Mouse (Mus musculus) neural tube, embryonic 15.5 days (tissue): ENCODE measurements around the gene Irf8. TPM values are rescaled to one million over a fixed set of nuclear protein-coding genes. Genes with fewer than 3 reads are reported as not detected.
"Not testable (repeated sequence)": the region's sequence is repeated elsewhere in the genome, so short reads cannot be mapped to it uniquely, and the experiment has no call there.

Experiments
- ATAC-seq: fragments of 200-750 bp; cut with Nextera tagmentation; 2 replicates; pipeline ENCODE4 v1.8.0; 2017; ENCODE audit warnings: mild to moderate bottlenecking, moderate TSS enrichment, moderate library complexity; ENCODE audit not compliant: low FRiP score
- H3K27ac ChIP-seq: fragments of 300-500 bp; sonication (generic); replicated peaks from 2 replicates; pipeline ENCODE4 v1.5.1; 2015; ENCODE audit warnings: mild to moderate bottlenecking, inconsistent platforms
- H3K27me3 ChIP-seq: fragments of 300-500 bp; sonication (generic); replicated peaks from 2 replicates; pipeline ENCODE4 v1.6.1; 2015; ENCODE audit warnings: inconsistent platforms
- H3K36me3 ChIP-seq: fragments of 300-500 bp; sonication (generic); 2 replicates; pipeline ENCODE4 v1.6.1; 2015; ENCODE audit warnings: inconsistent platforms
- H3K4me1 ChIP-seq: fragments of 300-500 bp; sonication (generic); 2 replicates; pipeline ENCODE4 v1.6.1; 2015; ENCODE audit warnings: inconsistent platforms
- H3K4me2 ChIP-seq: fragments of 300-500 bp; sonication (generic); 2 replicates; pipeline ENCODE4 v1.6.1; 2015; ENCODE audit warnings: inconsistent platforms, mild to moderate bottlenecking, moderate library complexity
- H3K4me3 ChIP-seq: fragments of 300-500 bp; sonication (generic); replicated peaks from 2 replicates; pipeline ENCODE4 v1.5.1; 2015; ENCODE audit warnings: mild to moderate bottlenecking, inconsistent platforms
- H3K9ac ChIP-seq: fragments of 300-500 bp; sonication (generic); replicated peaks from 2 replicates; pipeline ENCODE4 v1.6.1; 2015; ENCODE audit warnings: mild to moderate bottlenecking, inconsistent platforms
- H3K9me3 ChIP-seq: fragments of 300-500 bp; sonication (generic); replicated peaks from 2 replicates; pipeline ENCODE4 v1.6.1; 2016; ENCODE audit warnings: inconsistent platforms
- WGBS: fragments of 180-500 bp; shearing (Covaris S2); methylation state at CpG from one replicate; pipeline ENCODE4 v1.1.7; 2015; ENCODE audit warnings: mixed read lengths; 5-methylcytosine and 5-hydroxymethylcytosine counted together
- polyA plus RNA-seq: library from polyadenylated mRNA; unstranded; fragments of >200 nt; fragmentation: Nextera tagmentation; extraction: Ambion mirVana; gene quantifications from 2 replicates; pipeline ENCODE4 v1.2.1, GENCODE M21; 2015

Gene Irf8
- polyA plus RNA-seq, 1 experiment from 2014 or later, result 4.9 TPM

DNA sequence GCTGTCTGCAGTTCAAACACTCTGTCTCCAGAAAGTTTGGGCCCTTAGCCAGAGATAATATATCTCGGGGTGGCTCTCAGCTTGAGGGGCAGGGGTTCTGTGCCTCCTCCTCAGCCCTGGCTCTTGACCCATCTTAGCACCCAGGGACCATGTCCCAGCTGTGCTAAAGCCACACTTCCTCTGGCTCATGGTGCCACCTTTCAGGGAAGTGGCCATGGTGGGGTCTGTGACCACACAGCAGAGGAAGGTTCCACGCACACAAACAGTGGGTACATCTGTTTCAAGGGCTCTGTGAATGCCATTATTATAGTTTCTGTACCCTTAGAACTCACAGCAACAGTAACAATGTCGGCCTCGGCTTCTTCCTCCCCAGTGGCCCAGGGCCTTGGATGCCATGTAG lies 47.6 kb downstream of the Irf8 start:
- no peak overlapping the region for H3K4me3 ChIP-seq
- no peak for ATAC-seq
- H3K9me3 ChIP-seq, result no peaks in the 10 kb centered on the region
- no peak overlapping the region for H3K4me2 ChIP-seq
- 89% methylated on average over 4 of the region's 4 CpGs for WGBS
- no peak overlapping the region for H3K27ac ChIP-seq
- H3K27me3 ChIP-seq, result no peaks in the 10 kb centered on the region
- no peaks in the 10 kb centered on the region for H3K36me3 ChIP-seq
- H3K4me1 ChIP-seq, result no peaks in the 10 kb centered on the region
- H3K9ac ChIP-seq, result no peak overlapping the region

DNA sequence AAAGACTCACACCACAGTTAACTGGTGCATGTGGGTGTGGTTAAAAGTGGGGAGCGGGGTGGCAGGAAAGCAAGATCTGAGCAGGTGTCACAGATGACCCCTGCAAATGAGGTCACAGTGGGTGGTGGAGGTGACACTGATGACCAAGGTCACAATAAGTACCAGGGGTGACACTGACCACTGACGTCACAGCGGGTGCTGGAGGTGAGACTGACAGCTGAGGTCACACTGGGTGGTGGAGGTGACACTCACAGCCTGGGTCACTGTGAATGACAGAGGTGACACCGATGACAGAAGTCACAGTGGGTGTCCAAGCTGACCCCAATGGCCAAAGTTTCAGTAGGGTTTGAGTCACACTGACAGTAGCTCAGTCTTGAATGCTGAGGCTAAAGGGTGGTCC lies 50.6 kb downstream of the Irf8 start:
- WGBS, result 94% methylated on average over 4 of the region's 4 CpGs
- no peak for ATAC-seq
- H3K4me2 ChIP-seq, result no peak overlapping the region

DNA sequence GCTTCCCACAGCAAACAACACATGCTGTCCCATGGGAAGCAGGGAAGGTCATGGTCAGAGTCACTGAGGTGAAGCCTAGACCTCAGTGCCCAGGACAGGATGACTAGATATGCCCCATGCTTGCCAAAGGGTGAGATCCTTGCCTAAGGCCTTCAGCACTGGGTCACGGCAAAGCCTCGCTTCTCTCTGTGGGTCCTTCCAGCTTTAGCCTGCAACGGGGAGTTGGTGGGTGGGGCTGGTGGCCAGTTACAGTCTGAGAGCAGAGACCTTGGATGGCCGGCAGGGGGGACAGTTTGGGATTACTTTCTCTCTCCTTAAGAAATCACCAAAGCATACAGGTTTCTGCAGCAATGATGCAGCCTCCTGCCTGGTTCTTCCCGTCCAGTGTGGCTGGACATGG lies 51.5 kb downstream of the Irf8 start:
- no peaks in the 10 kb centered on the region for H3K36me3 ChIP-seq
- ATAC-seq, result no peak
- H3K4me2 ChIP-seq, result no peak overlapping the region
- no peak overlapping the region for H3K4me3 ChIP-seq
- WGBS, result 49% methylated on average over 5 of the region's 5 CpGs
- H3K9ac ChIP-seq, result no peak overlapping the region
- no peaks in the 10 kb centered on the region for H3K27me3 ChIP-seq
- H3K9me3 ChIP-seq, result no peaks in the 10 kb centered on the region
- no peaks in the 10 kb centered on the region for H3K4me1 ChIP-seq
- no peak overlapping the region for H3K27ac ChIP-seq

More for the DNA sequence above, 50.6 kb downstream of the Irf8 start:
- no peaks in the 10 kb centered on the region for H3K9me3 ChIP-seq
- H3K27me3 ChIP-seq, result no peaks in the 10 kb centered on the region
- no peaks in the 10 kb centered on the region for H3K4me1 ChIP-seq
- H3K36me3 ChIP-seq, result no peaks in the 10 kb centered on the region
- no peak overlapping the region for H3K27ac ChIP-seq
- no peak overlapping the region for H3K4me3 ChIP-seq
- no peak overlapping the region for H3K9ac ChIP-seq

DNA sequence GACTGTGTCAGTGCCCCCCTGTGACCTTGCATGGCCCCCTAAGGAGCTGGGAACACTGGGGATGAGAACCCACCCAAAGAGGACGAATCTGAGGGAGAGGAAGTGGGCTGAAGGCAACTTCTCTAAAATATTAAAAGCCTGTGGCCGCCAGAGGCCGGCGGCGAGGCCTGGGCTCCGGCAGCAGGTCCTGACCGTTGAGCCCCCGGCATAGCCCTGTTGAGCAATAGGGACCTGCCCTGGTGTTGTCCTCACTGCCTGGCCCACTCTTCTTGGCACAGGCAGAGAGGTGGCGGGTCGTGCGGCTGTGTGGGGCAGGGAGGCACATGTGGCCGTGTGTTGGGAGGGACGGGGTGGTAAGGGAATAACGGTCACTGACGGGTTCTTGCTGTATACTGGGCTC lies 56.6 kb downstream of the Irf8 start:
- no peaks in the 10 kb centered on the region for H3K27me3 ChIP-seq
- WGBS, result 84% methylated on average over 15 of the region's 15 CpGs
- no peak overlapping the region for H3K4me3 ChIP-seq
- H3K36me3 ChIP-seq, result no peaks in the 10 kb centered on the region
- no peaks in the 10 kb centered on the region for H3K4me1 ChIP-seq
- H3K4me2 ChIP-seq, result no peak overlapping the region
- no peaks in the 10 kb centered on the region for H3K9me3 ChIP-seq
- H3K27ac ChIP-seq, result no peak overlapping the region
- H3K9ac ChIP-seq, result no peak overlapping the region
- no peak for ATAC-seq

DNA sequence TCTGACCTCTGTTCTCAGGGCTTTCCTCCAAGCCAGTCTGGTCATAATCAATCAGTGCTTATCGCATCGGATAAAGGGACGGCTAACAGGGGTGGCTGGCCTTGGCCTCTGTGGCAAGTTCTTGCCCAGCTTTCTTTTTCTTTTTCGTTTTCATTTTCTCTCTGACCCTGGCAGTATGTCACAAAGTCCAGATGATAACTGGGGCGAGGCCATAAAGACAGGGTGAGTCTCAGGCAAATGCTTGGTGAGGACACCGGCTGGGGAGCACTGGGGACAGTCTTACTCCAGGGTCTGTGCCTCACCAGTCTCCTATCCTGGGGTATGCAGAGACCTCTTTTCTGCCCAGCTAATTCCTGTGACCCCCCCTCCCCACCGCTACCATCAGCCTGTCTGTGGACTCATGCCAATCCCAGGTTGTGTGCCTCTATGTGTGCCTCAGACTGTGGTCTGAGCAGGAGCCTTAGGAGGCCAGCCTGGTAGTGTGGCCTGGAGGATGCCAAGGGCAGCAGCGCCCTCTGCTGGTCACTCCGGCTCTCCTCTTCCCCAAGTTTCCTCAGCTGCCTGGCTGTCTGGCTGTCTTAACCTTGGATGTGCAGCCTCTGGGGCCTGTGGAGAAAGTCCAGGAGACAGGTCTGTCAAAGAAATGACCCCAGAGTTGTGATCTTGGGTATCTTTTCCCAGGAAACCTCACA lies 59.9 kb downstream of the Irf8 start:
- Histone ChIP-seq H3K27me3 (peaks cover 5% of the 10 kb centered on the region), H3K4me1 (peaks cover 6% of the 10 kb centered on the region), H3K36me3 (no peaks in the 10 kb centered on the region), H3K4me2 (no peak overlapping the region), H3K27ac (no peak overlapping the region), H3K9me3 (no peaks in the 10 kb centered on the region), H3K4me3 (no peak overlapping the region), H3K9ac (no peak overlapping the region)
- 53% methylated on average over 9 of the region's 9 CpGs for WGBS
- ATAC-seq, result peak; percentile 76

DNA sequence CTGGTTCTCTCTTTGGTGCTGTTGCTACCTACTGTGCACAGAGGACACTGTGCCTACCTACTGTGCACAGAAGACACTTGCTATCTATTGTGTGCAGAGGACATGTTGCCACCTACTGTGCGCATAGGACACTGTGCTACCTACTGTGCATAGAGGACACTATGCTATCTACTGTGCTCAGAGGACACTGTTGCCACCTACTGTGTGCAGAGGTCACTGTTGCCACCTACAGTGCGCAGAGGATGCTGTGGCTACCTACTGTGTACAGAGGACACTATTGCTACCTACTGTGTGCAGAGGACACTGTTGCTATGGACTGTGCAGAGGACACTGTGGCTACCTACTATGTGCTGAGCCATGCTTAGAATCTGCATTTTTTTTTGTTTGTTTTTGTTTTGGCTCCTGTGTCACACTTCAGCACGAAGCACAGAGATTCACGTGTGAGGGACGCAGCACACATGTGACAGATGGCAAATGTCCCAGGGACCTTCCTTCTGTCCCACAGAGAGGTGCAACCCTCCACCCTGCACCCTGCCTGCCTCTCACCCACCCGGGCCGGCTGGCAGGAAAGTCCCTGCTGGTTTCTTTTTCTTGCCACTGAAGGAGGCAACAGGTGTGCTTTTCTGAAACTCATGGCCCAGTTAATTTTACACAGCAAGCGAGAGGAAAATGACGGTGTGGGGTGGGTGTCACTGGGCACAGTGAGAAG lies 61.0 kb downstream of the Irf8 start:
- H3K4me1 ChIP-seq, result peaks cover 6% of the 10 kb centered on the region
- WGBS, result 85% methylated on average over 9 of the region's 9 CpGs
- no peak overlapping the region for H3K9ac ChIP-seq
- no peak overlapping the region for H3K4me2 ChIP-seq
- ATAC-seq, result no peak
- H3K9me3 ChIP-seq, result no peaks in the 10 kb centered on the region
- H3K27me3 ChIP-seq, result peaks cover 16% of the 10 kb centered on the region
- H3K4me3 ChIP-seq, result no peak overlapping the region
- H3K27ac ChIP-seq, result no peak overlapping the region
- no peaks in the 10 kb centered on the region for H3K36me3 ChIP-seq

DNA sequence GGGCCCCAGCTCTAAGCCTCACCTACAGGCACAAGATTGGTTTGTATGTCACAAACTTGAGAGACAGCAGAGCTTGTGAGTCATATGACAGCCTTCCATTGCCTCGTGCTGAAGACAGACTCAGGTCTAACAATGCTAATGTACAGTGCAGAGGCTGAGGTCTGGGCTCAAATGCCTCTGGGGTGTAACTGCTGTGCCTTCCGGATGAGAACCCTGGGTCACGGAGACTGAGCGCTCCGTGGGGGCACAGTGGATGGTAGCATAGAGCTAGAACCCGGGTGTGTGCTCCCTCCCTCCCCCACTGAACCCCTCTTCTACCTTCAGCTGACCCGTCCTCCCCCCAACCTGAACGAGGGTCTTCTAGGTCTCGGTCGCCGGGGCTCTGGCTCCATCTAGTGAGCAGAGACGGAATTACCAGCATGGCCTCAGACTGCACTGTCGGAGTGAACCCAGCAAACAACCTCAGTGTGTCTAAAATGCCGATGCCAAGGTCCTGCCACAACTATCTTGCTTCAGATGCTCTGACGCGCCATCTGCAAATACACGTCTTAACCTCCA lies 64.2 kb downstream of the Irf8 start:
- Histone ChIP-seq H3K9me3 (no peaks in the 10 kb centered on the region), H3K27ac (no peak overlapping the region), H3K4me2 (peak overlapping the region; percentile 52), H3K4me3 (peak overlapping the region; percentile 11; the same call in 1 of the 2 replicates), H3K9ac (0 out of 2 replicates have a peak overlapping the region, but pooled peaks have one; percentile 29), H3K27me3 (peaks cover 17% of the 10 kb centered on the region), H3K4me1 (peaks cover 6% of the 10 kb centered on the region), H3K36me3 (no peaks in the 10 kb centered on the region)
- ATAC-seq, result no peak
- 6% methylated on average over 17 of the region's 17 CpGs for WGBS

DNA sequence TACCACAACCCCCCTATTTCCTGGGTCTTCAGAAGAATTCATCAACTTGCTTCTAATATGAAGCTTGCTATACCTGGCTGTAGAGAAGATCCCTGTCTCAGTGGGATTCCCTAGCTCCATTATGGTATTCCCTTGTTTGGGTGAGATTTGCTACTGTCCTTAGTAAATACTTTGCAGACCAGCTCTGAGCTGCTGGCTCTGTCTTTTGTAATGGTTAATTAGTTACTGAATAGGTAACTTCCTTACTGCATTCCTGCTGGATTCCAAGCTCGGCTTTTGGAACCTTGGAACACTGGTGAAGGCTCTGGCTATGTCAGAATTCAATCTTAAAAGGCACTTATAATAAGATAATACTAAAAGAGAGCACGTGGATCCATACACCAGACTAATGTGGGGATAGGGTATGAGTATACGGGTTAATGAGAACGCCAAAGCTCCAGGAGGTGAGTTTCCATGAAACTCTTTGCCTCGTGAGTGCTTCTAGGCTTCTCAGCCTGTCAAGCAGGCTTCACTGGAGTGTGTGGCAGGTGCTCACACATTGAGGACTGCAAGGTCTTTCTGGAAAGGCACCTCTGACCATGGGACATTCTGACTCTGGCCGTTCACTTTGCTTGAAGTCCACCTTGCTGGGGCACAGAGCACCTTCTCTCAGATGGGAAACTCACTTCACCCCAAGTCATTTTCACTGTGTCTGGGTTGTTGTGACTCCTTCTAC lies 67.7 kb downstream of the Irf8 start:
- WGBS, result 59% methylated on average over 6 of the region's 6 CpGs
- not testable (repeated sequence) for H3K27ac ChIP-seq, H3K4me3 ChIP-seq, H3K36me3 ChIP-seq, ATAC-seq, H3K9ac ChIP-seq, H3K9me3 ChIP-seq, H3K4me2 ChIP-seq, H3K4me1 ChIP-seq
- H3K27me3 ChIP-seq, result peaks cover 17% of the 10 kb centered on the region

DNA sequence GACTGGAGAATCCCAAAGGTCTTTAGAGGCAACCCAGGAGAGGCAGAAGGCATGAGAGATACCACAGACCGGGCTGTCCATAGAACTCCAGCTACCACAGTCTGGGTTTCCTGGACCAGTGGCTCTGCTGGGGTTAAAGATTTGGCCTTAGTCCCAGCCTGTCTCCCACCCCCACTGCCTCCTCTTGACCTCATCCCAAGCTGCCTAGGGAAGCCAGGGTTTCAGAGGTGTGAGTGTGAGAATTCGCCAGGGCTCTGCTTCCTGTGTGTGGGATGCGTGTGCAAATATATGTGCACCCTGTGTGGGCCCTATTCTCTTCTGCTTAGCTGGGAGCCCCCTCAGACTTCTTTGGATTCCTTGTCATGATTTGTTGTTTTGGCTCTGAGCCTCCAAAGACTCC lies 68.6 kb downstream of the Irf8 start:
- no peak overlapping the region for H3K4me2 ChIP-seq
- no peak overlapping the region for H3K4me3 ChIP-seq
- H3K9me3 ChIP-seq, result no peaks in the 10 kb centered on the region
- H3K9ac ChIP-seq, result no peak overlapping the region
- H3K27me3 ChIP-seq, result peaks cover 17% of the 10 kb centered on the region
- no peak overlapping the region for H3K27ac ChIP-seq
- no peak for ATAC-seq
- H3K36me3 ChIP-seq, result no peaks in the 10 kb centered on the region
- H3K4me1 ChIP-seq, result peaks cover 6% of the 10 kb centered on the region
- 81% methylated on average over 3 of the region's 3 CpGs for WGBS
